Mouse (Mus musculus) T-helper 17 cell (primary cell): ENCODE results near the gene Adh6a.

Source experiments
- in situ Hi-C, 2 experiments: fragments of 300-600 bp; cut with MboI, MseI; formaldehyde crosslinking; loops; 1 replicate in 1 of 2; 2 replicates in 1 of 2; pipeline ENCODE4 v1.15.1; 2025; ENCODE audit warnings: high pct_unique_total_duplicates in 2 of 2

Adh6a gene

DNA sequence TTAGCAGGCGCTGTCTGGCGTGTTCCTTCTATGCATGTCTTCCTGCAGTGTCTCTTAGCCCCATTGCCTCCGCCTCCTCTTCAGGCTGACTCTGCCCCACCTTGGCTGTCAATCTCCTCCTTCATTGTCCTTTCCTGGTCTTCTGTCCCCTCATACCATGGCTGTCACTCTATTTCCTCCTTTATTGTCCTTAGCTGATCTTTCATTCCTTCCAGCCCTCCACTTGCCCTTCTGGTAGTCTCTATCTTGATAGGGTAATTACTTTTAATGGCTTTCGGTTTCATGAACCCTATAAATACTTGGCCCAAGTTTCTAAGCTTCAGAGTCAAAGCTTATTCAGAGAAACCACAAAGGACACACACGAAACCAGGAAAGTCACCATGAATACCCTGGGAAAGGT lies at the start of gene Adh6a:
Gene Adh6a, plus strand, starts transcription at position 322 of the 400 bp plus-strand sequence.
- in situ Hi-C loops: loop anchor here in 1 of 2 experiments (10.0 kb wide), 1 partner anchor 908 kb away; no protein-coding TSS in a partner anchor

DNA sequence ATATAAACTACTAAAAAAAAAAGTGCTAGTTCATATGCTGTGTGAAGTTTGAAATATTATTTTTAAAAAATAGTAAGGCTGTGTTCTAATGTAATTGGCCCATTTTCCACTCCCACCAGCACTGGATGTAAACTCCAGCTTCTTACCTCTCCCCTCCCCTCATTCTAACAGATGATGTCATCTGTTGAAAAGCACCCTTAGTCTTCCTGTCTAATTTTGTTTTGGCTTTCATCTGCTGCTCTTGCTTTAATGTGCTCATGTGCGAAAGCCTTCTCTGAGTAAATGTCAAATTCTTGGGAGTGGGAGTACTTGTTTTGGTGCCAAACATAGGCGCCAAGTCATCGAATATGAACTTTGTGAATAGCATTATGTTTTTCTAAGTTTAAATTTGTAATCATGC lies 48.4 kb upstream of the Adh6a start:
- in situ Hi-C loops: loop anchor here in 1 of 2 experiments (25.0 kb wide), 1 partner anchor 1902 kb away; no protein-coding TSS in a partner anchor

DNA sequence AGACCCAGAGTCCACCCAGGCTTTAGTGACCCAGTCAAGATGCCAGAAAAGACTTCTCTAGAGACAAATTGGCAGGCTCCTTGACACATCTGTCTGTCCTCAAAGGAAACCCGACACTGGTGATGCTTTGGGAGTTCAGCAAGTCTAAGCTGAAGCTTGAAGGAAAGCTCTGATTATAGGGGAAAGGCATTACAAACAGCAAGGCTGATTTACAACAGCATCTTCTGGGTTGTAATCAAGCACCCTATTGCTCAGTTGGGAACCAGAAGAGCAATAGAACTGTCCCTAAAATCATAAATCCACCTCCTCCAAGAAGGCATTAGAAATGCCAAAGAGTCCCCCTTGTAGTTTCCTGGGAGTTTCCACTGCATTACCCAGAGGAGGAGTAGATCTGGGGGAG lies 42.6 kb upstream of the Adh6a start:
- in situ Hi-C loops: loop anchor here in 1 of 2 experiments (25.0 kb wide), 1 partner anchor 1908 kb away; no protein-coding TSS in a partner anchor

DNA sequence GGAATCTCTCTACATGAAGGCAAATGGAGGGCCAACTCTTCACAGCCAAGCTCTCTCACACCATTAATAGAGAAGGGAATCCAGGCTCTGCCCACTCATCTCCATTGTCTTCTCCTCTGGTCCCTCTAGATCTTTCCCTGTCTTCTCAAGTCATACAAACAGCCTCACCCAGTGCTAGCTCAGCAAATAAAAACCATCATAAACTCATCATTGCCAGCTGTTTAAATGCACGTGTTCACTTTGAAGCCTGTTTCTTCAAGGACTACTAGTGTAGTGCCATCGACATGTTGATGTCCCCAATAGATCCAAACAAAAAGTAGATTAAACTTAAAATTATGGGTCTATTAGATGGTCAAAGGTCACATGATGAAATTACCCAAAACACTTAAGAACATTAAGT lies 41.8 kb upstream of the Adh6a start:
- in situ Hi-C loops: loop anchor here in 1 of 2 experiments (25.0 kb wide), 1 partner anchor 1909 kb away; no protein-coding TSS in a partner anchor

DNA sequence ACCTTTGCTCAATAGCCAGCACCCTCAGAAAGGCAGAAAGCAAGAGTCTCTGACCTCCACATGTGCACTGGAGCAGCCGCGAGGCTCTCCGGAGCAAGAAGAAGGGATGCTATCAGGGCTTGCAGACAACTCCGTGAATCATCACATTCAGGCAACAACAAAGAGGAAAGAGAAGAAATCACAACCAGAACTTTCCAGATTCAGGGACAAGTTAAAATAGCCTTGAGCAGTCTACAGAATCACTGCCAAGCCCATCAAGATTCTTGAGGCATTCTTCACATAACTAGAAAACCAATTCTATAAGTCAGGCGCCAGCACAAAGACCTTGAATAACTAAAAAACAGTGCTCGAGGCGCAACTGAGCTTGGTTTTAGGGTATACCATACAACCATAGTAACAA lies 40.0 kb upstream of the Adh6a start:
- in situ Hi-C loops: loop anchor here in 1 of 2 experiments (25.0 kb wide), 1 partner anchor 1911 kb away; no protein-coding TSS in a partner anchor

DNA sequence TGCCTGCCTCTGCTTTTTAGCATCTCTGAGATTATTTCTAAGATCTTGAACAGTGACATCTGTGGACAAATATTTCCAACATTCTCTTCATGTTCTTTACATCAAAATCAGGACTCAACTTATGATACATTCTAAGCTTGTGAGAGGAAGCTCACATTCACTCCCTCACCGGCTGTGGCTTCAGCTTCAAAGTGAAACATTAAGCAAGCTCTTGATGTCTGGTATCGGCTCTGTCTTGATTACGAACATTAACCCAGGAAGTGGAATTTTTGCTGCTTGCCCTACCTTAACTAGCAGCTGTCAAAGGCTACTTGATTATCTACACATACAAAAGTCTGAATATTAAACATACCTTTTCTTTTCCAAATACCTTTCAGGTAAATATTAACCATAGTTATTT lies 38.0 kb upstream of the Adh6a start:
- in situ Hi-C loops: no loop called here

DNA sequence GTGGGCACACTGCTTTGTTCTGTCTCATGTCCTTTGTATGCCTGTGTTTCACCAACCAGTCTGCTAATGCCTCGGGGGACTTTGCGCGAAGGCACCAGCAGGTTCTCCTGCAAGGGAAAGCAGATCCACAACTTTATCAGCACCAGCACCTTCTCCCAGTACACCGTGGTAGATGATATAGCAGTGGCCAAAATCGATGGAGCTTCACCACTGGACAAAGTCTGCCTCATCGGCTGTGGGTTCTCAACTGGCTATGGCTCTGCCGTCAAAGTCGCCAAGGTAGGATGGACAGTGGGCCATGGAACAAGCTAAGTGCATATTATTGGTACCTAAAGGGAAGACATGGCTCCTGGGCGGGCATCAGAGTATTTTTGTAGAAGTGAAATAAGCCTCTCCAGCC lies 30.5 kb upstream of the Adh6a start:
- in situ Hi-C loops: no loop called here

DNA sequence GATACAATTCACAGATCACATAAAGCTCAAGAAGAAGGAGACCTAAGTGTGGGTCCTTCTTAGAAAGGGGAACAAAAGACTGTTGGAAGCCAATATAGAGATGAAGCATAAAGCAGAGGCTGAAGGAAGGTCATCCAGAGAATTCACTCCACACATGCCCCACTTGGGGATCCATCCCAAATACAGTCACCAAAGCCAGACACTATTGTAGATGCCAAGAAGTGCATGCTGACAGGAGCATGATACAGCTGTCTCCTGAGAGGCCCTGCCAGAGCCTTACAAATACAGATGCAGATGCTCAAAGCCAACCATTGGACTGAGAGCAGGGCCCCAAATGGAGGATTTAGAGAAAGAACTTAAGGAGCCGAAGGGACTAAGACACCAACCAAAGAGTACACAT lies 29.3 kb upstream of the Adh6a start:
- in situ Hi-C loops: no loop called here

DNA sequence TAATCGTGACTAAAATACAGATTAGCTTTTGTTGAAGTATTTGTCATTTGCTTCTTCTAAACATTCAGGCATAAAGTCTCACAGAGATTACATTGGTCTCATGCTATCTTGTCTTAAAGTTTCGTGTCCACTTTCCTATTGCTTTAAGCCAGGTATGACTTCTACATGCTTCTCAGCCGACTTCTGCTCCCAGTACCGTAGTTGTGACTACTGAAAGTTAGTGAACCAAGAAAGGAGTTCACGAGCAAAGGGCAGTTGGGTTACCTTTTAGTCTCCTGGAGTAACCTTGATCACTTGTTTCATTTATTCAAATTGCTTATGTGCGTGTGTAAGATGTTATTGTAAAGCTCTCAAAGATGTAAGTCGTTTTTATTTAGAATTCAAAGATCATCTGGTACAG lies 27.1 kb upstream of the Adh6a start:
- in situ Hi-C loops: no loop called here

DNA sequence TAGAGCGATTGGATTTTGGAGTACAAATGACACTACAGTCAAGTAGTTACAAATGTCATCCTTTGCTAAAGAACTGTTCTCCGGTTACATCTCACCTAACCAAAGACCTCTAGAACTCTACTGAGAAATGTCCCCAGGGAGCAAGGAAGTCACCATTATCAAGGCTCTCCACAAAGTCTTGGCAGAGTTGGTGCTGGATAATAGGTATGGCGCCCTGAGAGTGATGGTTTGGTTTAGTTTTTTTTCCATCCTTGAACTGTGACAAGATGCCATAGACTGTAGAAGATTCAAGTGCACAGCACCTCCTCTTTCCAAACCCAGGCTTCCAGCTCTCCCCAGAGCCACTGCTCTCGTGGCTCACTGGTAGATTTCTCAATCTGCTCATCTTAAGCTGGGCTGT lies 25.4 kb upstream of the Adh6a start:
- in situ Hi-C loops: no loop called here

DNA sequence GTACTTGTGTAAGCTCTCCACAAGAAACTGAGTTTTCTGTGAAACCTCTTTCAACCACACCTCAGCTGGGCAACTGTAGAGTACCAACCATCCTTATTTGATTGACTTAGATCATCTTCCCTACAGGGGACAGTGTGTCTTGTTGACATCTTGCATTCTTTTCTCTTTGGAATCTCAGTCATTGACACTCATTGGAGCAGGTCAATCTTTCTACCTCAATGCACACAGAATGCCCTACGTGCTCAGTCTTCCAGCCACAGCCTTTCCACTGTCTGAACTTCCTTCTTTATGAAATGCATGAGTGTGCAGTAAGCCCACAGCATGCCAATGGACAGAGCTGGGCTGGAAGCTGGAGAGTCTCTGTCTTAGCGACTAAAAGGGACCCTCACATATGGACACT lies 22.4 kb upstream of the Adh6a start:
- in situ Hi-C loops: no loop called here

DNA sequence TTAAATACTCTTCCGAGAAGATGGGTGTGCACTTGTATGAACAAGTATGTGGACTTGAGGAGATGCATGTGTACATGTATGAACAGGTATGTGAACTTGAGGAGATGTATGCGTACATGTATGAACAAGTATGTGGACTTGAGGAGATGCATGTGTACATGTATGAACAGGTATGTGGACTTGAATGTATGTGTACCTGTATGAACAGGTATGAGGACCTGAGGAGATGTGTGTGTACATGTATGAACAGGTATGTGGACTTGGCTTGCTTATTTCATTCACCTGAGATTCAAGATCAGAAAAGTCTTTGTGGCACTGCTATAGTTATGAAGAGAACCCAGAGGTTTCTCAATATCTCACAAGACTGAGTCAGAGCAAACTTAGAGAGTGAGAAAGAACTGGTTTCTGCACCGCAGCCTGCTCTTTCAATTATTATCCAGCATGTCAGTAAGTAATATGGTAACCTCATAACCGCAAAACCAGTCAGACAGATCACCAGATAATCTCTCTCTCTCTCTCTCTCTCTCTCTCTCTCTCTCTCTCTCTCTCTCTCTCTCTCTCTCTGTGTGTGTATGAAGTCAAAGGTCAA lies 21.5 kb upstream of the Adh6a start:
- in situ Hi-C loops: no loop called here

DNA sequence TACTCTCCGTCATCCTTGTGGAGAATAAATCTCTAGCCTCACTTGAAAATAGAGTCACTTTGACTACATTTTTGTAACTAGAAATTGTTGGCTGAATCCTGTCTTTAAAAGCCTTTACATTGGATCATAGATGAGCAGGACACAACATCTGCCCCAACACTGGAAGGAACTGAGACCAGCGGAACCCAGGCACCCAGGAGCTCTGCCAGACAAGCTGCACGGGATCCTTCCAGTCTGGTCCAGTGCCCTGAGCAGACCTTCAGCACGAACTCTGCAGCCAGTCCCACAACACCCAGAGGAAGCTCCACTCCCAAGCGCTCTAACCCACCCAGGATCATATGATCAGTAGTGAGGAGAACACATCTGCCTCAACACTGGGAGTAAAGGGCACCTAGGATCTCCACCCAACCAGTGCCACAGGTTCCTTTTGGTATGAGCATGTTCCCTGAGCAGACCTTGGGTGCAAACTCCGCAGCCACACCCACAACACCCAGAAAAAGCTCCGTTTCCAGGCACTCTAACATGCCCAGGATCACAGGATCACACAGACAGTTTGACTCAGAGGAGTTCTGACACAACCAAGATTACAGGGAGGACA lies 19.7 kb upstream of the Adh6a start:
- in situ Hi-C loops: no loop called here

DNA sequence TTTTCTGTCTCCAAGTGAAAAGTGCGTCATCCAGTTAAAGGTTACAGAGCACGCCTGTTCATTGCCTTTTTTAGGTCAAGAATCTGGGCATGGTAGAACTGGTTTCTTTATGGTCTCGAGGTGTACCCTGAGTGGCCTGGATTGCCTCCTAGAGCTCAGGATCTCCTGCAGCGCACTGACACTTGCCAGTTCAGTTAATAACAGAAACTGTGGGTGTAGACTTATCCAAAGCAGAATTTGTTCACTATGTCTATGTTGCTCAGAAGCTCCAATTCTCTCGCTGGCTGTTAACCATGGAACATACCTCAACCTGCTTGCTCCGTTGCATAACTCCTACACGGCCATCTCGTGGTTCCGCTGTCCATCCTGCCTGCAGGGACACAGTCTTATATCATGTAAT lies 13.0 kb upstream of the Adh6a start:
- in situ Hi-C loops: no loop called here

DNA sequence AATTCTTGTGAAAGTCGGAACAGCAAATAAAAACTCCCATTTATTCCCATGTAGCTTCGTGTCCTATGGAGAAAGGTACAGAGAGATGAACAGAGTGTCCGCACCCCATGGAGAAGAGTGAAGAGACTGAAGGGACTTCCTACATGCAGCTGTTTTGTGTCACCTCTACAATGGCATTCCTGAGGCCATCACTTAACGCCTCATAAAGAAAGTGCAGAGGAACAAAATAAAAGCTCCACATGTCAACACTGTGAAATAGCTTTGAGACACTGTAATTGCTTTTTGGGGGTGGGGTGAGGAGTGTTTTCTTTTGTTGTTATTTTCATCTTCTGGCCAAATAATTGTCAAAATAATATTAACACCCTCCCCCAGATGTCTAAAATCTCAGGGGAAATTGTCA lies 10.4 kb upstream of the Adh6a start:
- in situ Hi-C loops: no loop called here

DNA sequence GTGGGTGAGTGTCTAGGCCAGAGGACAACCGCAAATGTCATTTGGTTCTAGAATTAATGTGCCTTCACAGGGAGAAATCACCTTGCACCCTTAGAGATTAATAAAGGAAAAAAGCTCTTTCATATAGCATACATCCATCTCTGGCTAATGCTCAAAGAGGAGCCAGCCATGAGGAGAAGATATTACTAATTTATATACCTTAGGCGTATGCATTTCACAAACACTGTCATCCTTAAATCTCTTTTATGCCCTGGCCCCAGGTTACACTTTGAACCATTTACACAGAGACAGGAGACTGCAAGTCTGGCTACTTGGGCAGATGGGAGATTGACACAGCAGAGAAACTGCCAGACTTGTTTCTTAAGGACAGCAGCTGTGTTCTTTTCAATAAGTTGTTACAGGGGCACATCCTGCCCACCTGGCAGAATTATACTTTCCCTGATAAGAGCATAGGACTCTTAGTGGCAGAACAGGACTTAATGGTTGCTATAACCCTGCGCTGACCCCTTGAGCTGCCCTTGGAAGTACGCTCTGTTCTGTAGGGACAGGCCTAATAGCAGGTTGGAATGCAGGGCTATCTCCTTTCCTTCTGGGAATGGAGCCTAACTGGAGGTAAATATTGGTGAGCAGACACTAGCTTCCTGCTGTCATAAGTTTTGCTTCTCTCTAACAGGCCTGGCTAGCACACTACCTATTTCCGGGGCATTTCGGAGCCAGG lies 9.2 kb upstream of the Adh6a start:
- in situ Hi-C loops: no loop called here

DNA sequence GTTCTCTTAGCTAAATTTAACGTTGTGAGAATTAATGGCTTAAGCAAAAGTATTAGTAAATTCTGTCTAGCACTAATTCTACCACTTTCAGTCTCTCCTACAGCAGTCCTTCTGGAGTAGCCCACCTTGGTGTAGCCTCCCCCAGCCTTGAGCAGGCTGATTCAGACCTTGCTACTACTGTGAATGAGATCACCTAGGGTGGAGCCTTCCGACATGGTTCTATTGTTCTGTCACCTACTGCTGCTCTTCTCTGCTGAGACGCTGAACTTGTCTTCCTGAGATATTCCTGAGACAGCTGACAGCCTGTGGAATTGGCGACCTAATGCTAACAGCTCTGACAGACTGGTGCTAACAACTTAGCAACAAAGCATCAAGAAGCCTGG lies 8.6 kb upstream of the Adh6a start:
- in situ Hi-C loops: no loop called here

DNA sequence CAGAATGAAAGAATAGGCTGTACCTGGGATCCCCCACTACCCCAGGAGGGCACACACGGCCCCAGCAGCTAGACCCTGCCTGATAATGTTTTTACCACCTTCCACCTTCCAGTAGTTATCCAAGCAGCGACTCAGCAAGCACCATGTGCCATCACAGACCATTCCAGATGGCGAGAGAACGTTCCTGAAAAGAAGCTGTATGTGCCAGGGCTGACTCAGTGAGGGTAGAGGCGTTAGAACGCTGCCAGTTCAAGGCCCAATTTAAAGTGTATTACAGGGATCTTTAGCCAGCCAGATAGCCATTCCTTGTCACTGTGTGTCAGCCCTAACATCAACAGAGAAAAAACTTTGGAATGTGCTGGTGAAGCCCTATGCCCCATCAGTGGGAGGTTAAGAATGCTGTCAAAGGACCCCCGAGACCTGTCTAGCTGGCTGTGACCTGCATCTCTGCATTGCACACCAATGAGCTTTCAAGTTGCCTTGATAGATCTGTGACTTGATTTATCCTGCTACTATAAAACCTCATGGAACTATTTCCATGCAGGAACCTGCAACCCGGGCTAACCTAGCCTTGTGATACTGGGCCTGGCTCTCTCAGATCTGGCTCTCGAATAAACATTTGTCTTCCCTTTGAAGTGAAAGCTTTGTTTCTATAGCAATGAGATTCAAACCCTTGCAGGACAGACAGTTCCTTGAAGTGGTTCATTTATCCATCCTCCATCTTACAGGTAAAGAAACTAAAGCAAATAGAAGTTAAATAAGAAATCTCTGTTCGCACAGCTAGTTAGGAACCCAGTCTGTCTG lies 7.4 kb upstream of the Adh6a start:
- in situ Hi-C loops: no loop called here

DNA sequence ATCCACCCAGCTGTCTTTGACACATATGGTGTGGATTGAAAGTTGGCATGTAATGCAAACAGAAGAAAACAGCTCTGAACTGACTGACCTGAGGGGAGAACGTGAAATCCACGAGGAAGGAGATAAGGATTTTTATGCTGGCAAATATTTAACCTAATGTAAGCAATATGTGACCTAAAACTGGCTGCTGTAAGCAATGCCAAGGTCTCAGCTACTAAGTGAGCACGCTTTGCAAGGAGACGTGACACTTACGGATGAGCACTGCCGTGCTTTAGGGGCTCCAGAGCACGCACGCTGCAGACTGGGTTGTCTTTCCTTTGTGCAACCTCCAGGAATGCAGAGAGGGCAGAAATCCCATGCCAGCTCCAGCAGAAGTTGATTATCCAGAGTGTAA lies 6.8 kb upstream of the Adh6a start:
- in situ Hi-C loops: no loop called here

DNA sequence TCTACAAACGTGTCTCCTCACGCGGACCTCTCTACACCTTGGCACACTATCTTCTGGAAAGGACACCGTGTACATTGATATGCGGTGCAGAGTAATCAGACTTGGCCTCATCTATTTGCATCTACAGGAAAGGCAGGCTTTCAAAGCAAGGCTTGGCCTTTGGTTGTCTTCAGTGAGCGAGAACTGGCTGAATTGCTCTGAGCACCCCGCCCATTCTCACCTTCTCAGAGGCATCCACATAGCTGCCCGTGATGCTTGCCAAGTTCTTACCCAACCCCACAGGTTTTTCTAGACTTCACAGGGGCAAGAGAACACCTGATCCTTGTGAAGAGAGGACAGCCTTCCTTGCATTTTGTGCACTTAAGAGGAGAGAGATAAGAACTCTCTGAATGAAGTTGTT lies 3.2 kb upstream of the Adh6a start:
- in situ Hi-C loops: loop anchor here in 1 of 2 experiments (10.0 kb wide), 1 partner anchor 905 kb away; no protein-coding TSS in a partner anchor

DNA sequence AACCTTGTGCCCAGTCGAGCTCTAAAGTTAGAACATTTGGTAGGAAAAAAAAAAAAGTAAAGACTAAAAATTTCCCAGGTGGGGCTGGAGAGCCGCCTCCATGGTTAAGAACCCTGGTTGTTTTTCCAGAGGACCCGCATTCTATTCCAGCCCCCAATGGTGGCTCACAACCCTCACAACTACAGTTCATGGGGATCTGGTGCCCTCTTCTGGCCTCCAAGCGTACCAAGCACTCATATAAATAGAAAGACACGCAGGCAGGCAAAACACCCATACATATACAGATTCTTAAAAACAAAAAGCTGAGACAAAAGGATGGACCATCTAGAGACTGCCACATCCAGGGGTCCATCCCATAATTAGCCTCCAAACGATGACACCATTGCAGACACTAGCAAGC lies 2.1 kb upstream of the Adh6a start:
- in situ Hi-C loops: loop anchor here in 1 of 2 experiments (10.0 kb wide), 1 partner anchor 906 kb away; no protein-coding TSS in a partner anchor
